Mouse (Mus musculus) CD8-positive naive resting alpha-beta T cell, adult 57 days (primary cell): ENCODE data around the gene Camsap2. TPM values are rescaled to one million over a fixed set of nuclear protein-coding genes. Genes with fewer than 3 reads are reported as not detected.

Experiments used
- total RNA-seq: library from RNA; stranded (reverse); gene quantifications from one replicate; pipeline ENCODE4 v1.2.4, GENCODE M21; 2023

Camsap2 gene
- 36.4 TPM for total RNA-seq

DNA sequence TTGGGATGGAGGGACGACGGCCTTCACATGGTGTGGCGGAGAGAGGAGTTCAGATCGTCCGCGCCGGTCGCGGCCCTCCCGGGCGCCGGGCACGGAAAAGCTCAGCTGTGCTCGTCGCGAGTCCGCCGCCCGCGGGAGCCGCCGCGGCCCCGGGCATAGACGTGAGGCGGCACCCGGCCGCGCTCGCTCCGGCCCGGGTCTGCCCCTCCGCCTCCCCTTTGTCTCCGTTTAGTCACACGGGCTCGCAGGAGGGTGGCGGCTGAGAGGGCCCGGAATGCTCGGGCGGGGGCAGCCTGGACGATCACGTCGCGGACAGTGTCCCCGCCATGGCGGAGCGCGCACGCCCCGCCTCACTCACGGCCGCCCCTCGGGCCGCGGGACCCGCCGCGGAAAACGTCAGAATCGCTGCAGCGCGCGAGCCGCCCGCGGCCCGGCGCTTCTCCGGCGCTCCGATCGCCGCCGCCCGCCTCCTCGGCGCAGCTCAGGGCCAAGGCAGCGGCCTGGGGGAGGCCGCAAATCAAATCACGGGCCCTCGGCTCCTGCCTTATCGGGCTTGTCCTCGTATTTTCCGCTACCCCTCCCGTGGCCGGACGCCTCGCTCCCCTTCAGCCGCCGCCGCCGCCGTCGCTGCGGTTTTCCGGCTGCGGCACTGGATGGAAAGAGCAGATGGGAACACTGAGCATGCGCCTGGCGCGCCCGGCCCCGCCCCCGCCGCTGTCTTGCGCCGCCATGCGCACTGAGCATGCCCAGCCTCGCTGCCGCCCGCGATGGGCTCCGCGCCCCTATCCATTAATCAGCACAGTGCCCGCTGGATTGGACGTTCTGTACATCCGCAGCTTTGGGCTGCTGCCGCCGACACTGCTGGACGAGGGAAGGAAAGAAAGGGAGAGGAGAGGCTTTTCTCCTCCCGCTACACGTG lies at the start of gene Camsap2:
Camsap2 (minus strand) TSS at position 651 of the 919 bp plus-strand sequence.

DNA sequence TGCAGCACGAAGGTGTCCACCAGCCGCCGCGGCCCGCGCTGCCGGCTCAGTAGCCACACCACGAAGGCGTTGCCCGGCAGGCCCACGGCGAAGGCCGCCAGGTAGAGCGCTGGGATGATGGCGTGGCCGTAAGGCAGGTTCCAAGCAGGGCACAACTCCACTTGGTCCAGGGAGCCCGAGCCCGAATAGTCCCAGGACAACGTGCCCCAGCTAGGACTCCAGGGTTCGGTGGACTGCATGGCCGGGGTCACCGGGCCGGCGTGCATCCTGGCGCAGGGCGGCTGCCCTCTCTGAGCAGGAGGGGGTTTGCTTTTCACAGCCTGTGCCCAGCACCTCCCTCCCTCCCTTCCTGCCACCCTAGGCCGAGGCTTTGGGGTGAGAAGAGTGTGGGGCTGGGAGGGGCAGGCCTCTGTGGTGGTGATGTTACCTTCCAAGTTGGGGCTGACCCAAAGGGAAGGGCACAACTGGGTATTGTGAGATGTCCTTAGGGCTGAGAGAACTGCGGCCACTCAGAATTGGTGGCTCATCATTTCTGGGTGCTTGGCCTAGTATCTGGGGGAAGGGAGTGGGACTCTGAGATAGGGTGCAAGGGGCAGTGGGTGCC lies 85.2 kb downstream of the Camsap2 start, which contains the start of gene Gpr25:
Gpr25 (minus strand) TSS at position 239 of the 604 bp plus-strand sequence.

DNA sequence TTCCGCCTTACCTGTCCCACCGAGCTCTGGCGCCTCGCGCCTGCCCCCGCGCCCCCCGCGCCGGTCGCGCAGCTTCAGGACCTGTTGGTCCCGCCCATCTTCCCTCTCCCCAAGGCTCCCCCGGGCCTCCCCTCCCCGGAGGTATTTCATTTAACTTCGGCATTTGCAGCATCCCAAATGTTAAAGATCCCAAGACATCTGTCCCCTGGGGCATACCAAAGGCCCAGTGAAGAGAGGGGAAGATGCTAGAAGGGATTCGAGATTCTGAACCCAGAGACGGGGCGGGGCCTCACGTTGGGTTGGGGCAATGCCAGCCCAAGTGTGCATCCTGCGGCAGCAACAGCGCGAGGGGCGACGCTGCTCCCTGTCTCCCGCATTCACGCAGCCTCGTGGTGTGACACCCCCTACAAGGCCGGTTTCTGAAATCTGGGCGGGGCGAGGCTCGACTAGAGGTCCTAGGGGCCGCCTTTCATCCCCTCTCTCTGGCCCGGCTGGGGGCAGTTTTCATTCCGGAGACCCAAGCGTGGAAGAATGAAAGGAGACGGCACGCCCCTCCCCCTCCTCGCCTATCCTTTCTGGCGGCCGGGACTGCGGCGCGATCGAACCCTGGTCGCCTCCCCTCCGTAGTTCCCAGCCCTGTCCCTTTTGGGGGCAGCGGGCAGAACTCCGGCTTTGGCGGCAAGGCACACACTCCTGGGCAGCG lies 111.9 kb downstream of the Camsap2 start, which contains the start of gene Inava:
Inava (minus strand) TSS at position 373 of the 703 bp plus-strand sequence.

Other genes starting within 250 kb of the Camsap2 start
- 364 TPM for gene Kif21b, start 214.7 kb downstream of the Camsap2 start, total RNA-seq
- gene Mroh3, start 133.3 kb downstream of the Camsap2 start, total RNA-seq = not detected
- not detected for gene Inava, start 111.8 kb downstream of the Camsap2 start, total RNA-seq
- gene Gpr25, start 85.2 kb downstream of the Camsap2 start, total RNA-seq = not detected
- 10.7 TPM for gene Ddx59, start 69.2 kb upstream of the Camsap2 start, total RNA-seq
- gene Kif14, start 120.2 kb upstream of the Camsap2 start, total RNA-seq = 0.34 TPM